Mouse (Mus musculus): Measurements from ENCODE around the gene Pdpr.

- TF ChIP-seq CTCF (IDR thresholded peaks at IDR 0.05) (peak; percentile 89), EP300 (IDR thresholded peaks at IDR 0.05) (no peak)
These were observed 4.3 kb upstream of the Pdpr start for GRCm38 (mm10) chr8:111090126-111090525.
